Mouse (Mus musculus) olfactory bulb, adult 2 months (tissue): ENCODE data around the gene Dnmt3a.

Experiments
- CTCF ChIP-seq: fragments of 200-500 bp; IDR thresholded peaks from 2 replicates; pipeline ENCODE4 v1.5.1; 2012; ENCODE audit warnings: low read depth, mild to moderate bottlenecking, low read length, moderate library complexity; ENCODE audit not compliant: insufficient read depth
- POLR2A ChIP-seq: fragments of 200-500 bp; IDR thresholded peaks from 2 replicates; pipeline ENCODE4 v1.6.1; 2012; ENCODE audit warnings: mild to moderate bottlenecking, low read depth, low read length, moderate library complexity; ENCODE audit not compliant: insufficient read depth

- TF ChIP-seq CTCF (no peak), POLR2A (no peak)
Observed at GRCm38 (mm10) chr12:3758127-3758526, 47.7 kb upstream of the Dnmt3a start.
